Mouse (Mus musculus): ENCODE results near the gene Plekha1. TPM values are rescaled to one million over a fixed set of nuclear protein-coding genes. Genes with fewer than 3 reads are reported as not detected.
A peak's percentile ranks its signal among the peaks of the same experiment; 100 is the strongest.

Plekha1 gene
- polyA plus RNA-seq, 1 experiment, result 23.1 TPM

GRCm38 (mm10) chr7:130922981-130923731 is 57.6 kb downstream of the Plekha1 start:
- no peak overlapping the region for H3K27ac ChIP-seq (ENCODE audit: control insufficient read depth, insufficient read depth, low read length)
- no peak for DNase-seq
- TF ChIP-seq CTCF (IDR thresholded peaks at IDR 0.05; ENCODE audit: borderline replicate concordance, control insufficient read depth, extremely low read depth, insufficient read depth, low read length, poor library complexity), result no peak
- no peak for TF ChIP-seq POLR2A (IDR thresholded peaks at IDR 0.05; ENCODE audit: control insufficient read depth, extremely low read depth, insufficient read depth, low read length, poor library complexity)
- H3K27me3 ChIP-seq (ENCODE audit: control insufficient read depth, insufficient read depth, low read length), result no peaks in the 10 kb centered on the region
- no peaks in the 10 kb centered on the region for H3K4me1 ChIP-seq (replicated peaks; ENCODE audit: control insufficient read depth, insufficient read depth, low read length)
- 78% methylated on average over 13 of the region's 13 CpGs for WGBS
- H3K4me3 ChIP-seq (ENCODE audit: control insufficient read depth, insufficient read depth, low read length), result no peak overlapping the region
- H3K36me3 ChIP-seq (ENCODE audit: control insufficient read depth, insufficient read depth, low read length), result no peaks in the 10 kb centered on the region

GRCm38 (mm10) chr7:130930401-130930800 is 64.8 kb downstream of the Plekha1 start:
- no peak for TF ChIP-seq CTCF (IDR thresholded peaks at IDR 0.05; ENCODE audit: borderline replicate concordance, control insufficient read depth, extremely low read depth, insufficient read depth, low read length, poor library complexity)
- TF ChIP-seq POLR2A (IDR thresholded peaks at IDR 0.05; ENCODE audit: control insufficient read depth, extremely low read depth, insufficient read depth, low read length, poor library complexity), result no peak
- H3K4me1 ChIP-seq (replicated peaks; ENCODE audit: control insufficient read depth, insufficient read depth, low read length), result no peaks in the 10 kb centered on the region
- no peak overlapping the region for H3K4me3 ChIP-seq (ENCODE audit: control insufficient read depth, insufficient read depth, low read length)
- H3K36me3 ChIP-seq (ENCODE audit: control insufficient read depth, insufficient read depth, low read length), result no peaks in the 10 kb centered on the region
- no peak overlapping the region for H3K27ac ChIP-seq (ENCODE audit: control insufficient read depth, insufficient read depth, low read length)
- DNase-seq, result no peak
- WGBS, result 69% methylated on average over 3 of the region's 3 CpGs
- H3K27me3 ChIP-seq (ENCODE audit: control insufficient read depth, insufficient read depth, low read length), result no peaks in the 10 kb centered on the region; the same call in 1 of the 2 replicates

- Histone ChIP-seq H3K4me3 (ENCODE audit: control insufficient read depth, insufficient read depth, low read length) (no peak overlapping the region), H3K36me3 (ENCODE audit: control insufficient read depth, insufficient read depth, low read length) (no peaks in the 10 kb centered on the region), H3K4me1 (replicated peaks; ENCODE audit: control insufficient read depth, insufficient read depth, low read length) (no peaks in the 10 kb centered on the region), H3K27me3 (ENCODE audit: control insufficient read depth, insufficient read depth, low read length) (peaks cover 6% of the 10 kb centered on the region; the same call in 1 of the 2 replicates), H3K27ac (ENCODE audit: control insufficient read depth, insufficient read depth, low read length) (no peak overlapping the region)
- WGBS, result 87% methylated on average over 9 of the region's 9 CpGs
- no peak for DNase-seq
- no peak for TF ChIP-seq POLR2A (IDR thresholded peaks at IDR 0.05; ENCODE audit: control insufficient read depth, extremely low read depth, insufficient read depth, low read length, poor library complexity)
- TF ChIP-seq CTCF (IDR thresholded peaks at IDR 0.05; ENCODE audit: borderline replicate concordance, control insufficient read depth, extremely low read depth, insufficient read depth, low read length, poor library complexity), result no peak
These were observed 67.4 kb downstream of the Plekha1 start for GRCm38 (mm10) chr7:130932921-130933320.

GRCm38 (mm10) chr7:130934654-130935053 is 69.1 kb downstream of the Plekha1 start:
- no peaks in the 10 kb centered on the region for H3K4me1 ChIP-seq (replicated peaks; ENCODE audit: control insufficient read depth, insufficient read depth, low read length)
- 90% methylated on average over 4 of the region's 4 CpGs for WGBS
- peaks cover 10% of the 10 kb centered on the region; the same call in 1 of the 2 replicates for H3K27me3 ChIP-seq (ENCODE audit: control insufficient read depth, insufficient read depth, low read length)

GRCm38 (mm10) chr7:130935421-130935792 is 69.9 kb downstream of the Plekha1 start:
- Histone ChIP-seq H3K4me3 (ENCODE audit: control insufficient read depth, insufficient read depth, low read length) (no peak overlapping the region), H3K4me1 (replicated peaks; ENCODE audit: control insufficient read depth, insufficient read depth, low read length) (no peaks in the 10 kb centered on the region), H3K36me3 (ENCODE audit: control insufficient read depth, insufficient read depth, low read length) (no peaks in the 10 kb centered on the region), H3K27me3 (ENCODE audit: control insufficient read depth, insufficient read depth, low read length) (peaks cover 10% of the 10 kb centered on the region; the same call in 1 of the 2 replicates), H3K27ac (ENCODE audit: control insufficient read depth, insufficient read depth, low read length) (no peak overlapping the region)
- no peak for TF ChIP-seq CTCF (IDR thresholded peaks at IDR 0.05; ENCODE audit: borderline replicate concordance, control insufficient read depth, extremely low read depth, insufficient read depth, low read length, poor library complexity)
- no peak for TF ChIP-seq POLR2A (IDR thresholded peaks at IDR 0.05; ENCODE audit: control insufficient read depth, extremely low read depth, insufficient read depth, low read length, poor library complexity)
- 12% methylated on average over 16 of the region's 16 CpGs for WGBS
- DNase-seq, result no peak

More at GRCm38 (mm10) chr7:130934654-130935053, 69.1 kb downstream of the Plekha1 start:
- Histone ChIP-seq H3K36me3 (ENCODE audit: control insufficient read depth, insufficient read depth, low read length) (no peaks in the 10 kb centered on the region), H3K27ac (ENCODE audit: control insufficient read depth, insufficient read depth, low read length) (no peak overlapping the region), H3K4me3 (ENCODE audit: control insufficient read depth, insufficient read depth, low read length) (no peak overlapping the region)
- DNase-seq, result no peak
- no peak for TF ChIP-seq POLR2A (IDR thresholded peaks at IDR 0.05; ENCODE audit: control insufficient read depth, extremely low read depth, insufficient read depth, low read length, poor library complexity)
- TF ChIP-seq CTCF (IDR thresholded peaks at IDR 0.05; ENCODE audit: borderline replicate concordance, control insufficient read depth, extremely low read depth, insufficient read depth, low read length, poor library complexity), result no peak

- H3K4me1 ChIP-seq (replicated peaks; ENCODE audit: control insufficient read depth, insufficient read depth, low read length), result no peaks in the 10 kb centered on the region
- H3K36me3 ChIP-seq (ENCODE audit: control insufficient read depth, insufficient read depth, low read length), result no peaks in the 10 kb centered on the region
- no peak within 1 kb of the TSS for H3K27ac ChIP-seq (ENCODE audit: control insufficient read depth, insufficient read depth, low read length)
- 2% methylated on average over 70 of the region's 70 CpGs for WGBS
- peak; percentile 14 for DNase-seq
- TF ChIP-seq CTCF (IDR thresholded peaks at IDR 0.05; ENCODE audit: borderline replicate concordance, control insufficient read depth, extremely low read depth, insufficient read depth, low read length, poor library complexity), result no peak
- no peak for TF ChIP-seq POLR2A (IDR thresholded peaks at IDR 0.05; ENCODE audit: control insufficient read depth, extremely low read depth, insufficient read depth, low read length, poor library complexity)
- H3K4me3 ChIP-seq (ENCODE audit: control insufficient read depth, insufficient read depth, low read length), result peak within 1 kb of the TSS; percentile 28
- peaks cover 10% of the 10 kb centered on the region; the same call in 1 of the 2 replicates for H3K27me3 ChIP-seq (ENCODE audit: control insufficient read depth, insufficient read depth, low read length)
These were observed 70.4 kb downstream of the Plekha1 start, which contains the start of gene Htra1 for GRCm38 (mm10) chr7:130935793-130936471. Gene Htra1, plus strand, starts transcription at chr7:130936111.

All from thymus, adult 2 months (tissue).